Mouse (Mus musculus) forebrain, embryonic 10.5 days (tissue): ENCODE data around the gene Mfap4. TPM values are rescaled to one million over a fixed set of nuclear protein-coding genes. Genes with fewer than 3 reads are reported as not detected.

Experiments
- DNase-seq: peaks from one replicate; pipeline ENCODE4 v3.0.0-alpha.2; 2017; ENCODE audit warnings: low spot score; ENCODE audit errors: extremely low spot score
- H3K27ac ChIP-seq: fragments of 300-500 bp; sonication (generic); 2 replicates; pipeline ENCODE4 v1.5.1; 2016; ENCODE audit warnings: mild to moderate bottlenecking
- H3K27me3 ChIP-seq: fragments of 300-500 bp; sonication (generic); 2 replicates; pipeline ENCODE4 v1.6.1; 2016; ENCODE audit warnings: mild to moderate bottlenecking; ENCODE audit not compliant: poor library complexity, severe bottlenecking
- H3K36me3 ChIP-seq: fragments of 300-500 bp; sonication (generic); replicated peaks from 2 replicates; pipeline ENCODE4 v1.6.1; 2016; ENCODE audit warnings: mild to moderate bottlenecking, moderate library complexity
- H3K4me1 ChIP-seq: fragments of 300-500 bp; sonication (generic); 2 replicates; pipeline ENCODE4 v1.6.1; 2016
- H3K4me3 ChIP-seq: fragments of 300-500 bp; sonication (generic); 2 replicates; pipeline ENCODE4 v1.5.1; 2016; ENCODE audit warnings: mild to moderate bottlenecking, moderate library complexity
- H3K9me3 ChIP-seq: fragments of 300-500 bp; sonication (generic); 2 replicates; pipeline ENCODE4 v1.6.1; 2016; ENCODE audit warnings: mild to moderate bottlenecking, moderate library complexity
- WGBS: fragments of 180-500 bp; shearing (Covaris S2); methylation state at CpG from one replicate; pipeline ENCODE4 v1.1.7; 2016; 5-methylcytosine and 5-hydroxymethylcytosine counted together
- polyA plus RNA-seq: library from polyadenylated mRNA; unstranded; fragments of >200 nt; fragmentation: Nextera tagmentation; extraction: Ambion mirVana; gene quantifications from 2 replicates; pipeline ENCODE4 v1.2.1, GENCODE M21; 2016

The Mfap4 gene
- 50.9 and 53.9 TPM in 2 replicates for polyA plus RNA-seq

DNA sequence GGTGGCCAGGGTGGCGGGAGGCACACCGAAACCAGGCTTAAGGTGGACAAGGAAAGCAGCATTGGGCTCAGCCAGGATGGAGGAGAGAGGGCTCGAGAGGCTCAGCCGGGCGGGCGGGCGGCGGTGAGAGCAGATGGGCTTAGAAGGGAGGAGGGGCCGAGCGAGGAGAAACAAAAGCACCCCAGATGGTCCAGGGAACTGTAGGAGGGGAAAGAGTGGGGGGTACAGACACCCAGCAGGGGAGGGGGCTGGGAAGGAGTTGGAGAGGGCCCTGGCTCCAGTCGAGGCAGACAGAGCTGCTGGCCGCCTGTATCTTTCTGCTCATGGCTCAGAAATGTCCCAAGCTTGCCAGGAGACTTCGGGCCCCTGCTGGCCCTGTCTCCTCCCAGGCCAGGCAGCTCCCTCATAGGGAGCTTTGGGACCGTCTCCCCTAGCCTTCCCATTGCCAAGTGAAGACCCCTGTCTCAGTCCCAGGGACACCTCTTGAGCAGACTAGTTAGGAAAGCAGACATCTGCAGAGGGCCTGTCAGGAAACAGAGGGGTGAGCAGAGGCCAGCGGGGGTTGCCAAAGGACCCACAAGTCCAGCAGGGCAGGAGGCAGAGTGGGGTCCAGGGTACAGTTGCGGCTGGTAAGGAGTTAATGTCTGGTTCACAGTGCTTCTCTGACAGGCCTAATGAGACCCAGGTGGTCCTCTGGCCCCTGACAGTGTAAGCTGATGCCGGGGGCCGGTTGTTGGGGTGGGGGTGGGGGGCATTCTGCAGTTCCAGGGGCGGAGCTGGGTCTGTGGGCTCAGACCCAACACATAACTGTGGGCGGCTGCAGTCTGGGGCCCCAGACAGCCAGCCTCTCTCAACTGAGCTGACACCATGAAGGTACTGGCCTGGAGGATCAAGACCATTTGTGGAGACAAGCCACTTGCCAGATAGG is at the start of gene Mfap4:
TSS of gene Mfap4 (plus strand) at position 819 of the 928 bp plus-strand sequence.
- DNase-seq: peak; percentile 72
- Histone ChIP-seq H3K27ac (peak within 1 kb of the TSS; percentile 86), H3K9me3 (no peaks in the 10 kb centered on the region), H3K27me3 (no peaks in the 10 kb centered on the region), H3K36me3 (peaks cover 35% of the 10 kb centered on the region), H3K4me3 (peak within 1 kb of the TSS; percentile 43), H3K4me1 (peaks cover 64% of the 10 kb centered on the region)
- WGBS: 3% methylated on average over 20 of the region's 20 CpGs

- no peaks in the 10 kb centered on the region for H3K27me3 ChIP-seq
- H3K27ac ChIP-seq: 0 out of 2 replicates have a peak overlapping the region, but pooled peaks have one; percentile 40
- no peaks in the 10 kb centered on the region for H3K9me3 ChIP-seq
- H3K4me3 ChIP-seq: no peak overlapping the region
- peaks cover 26% of the 10 kb centered on the region for H3K4me1 ChIP-seq
- no peaks in the 10 kb centered on the region for H3K36me3 ChIP-seq
- DNase-seq: no peak
- WGBS: 62% methylated on average over 2 of the region's 2 CpGs
Measured at GRCm38 (mm10) chr11:61436298-61436697, 48.9 kb upstream of the Mfap4 start.

- Histone ChIP-seq H3K9me3 (no peaks in the 10 kb centered on the region), H3K27ac (no peak overlapping the region), H3K4me3 (no peak overlapping the region), H3K27me3 (no peaks in the 10 kb centered on the region), H3K4me1 (peaks cover 26% of the 10 kb centered on the region), H3K36me3 (no peaks in the 10 kb centered on the region)
- WGBS: 86% methylated on average over 3 of the region's 3 CpGs
- no peak for DNase-seq
Measured at GRCm38 (mm10) chr11:61439170-61439569, 46.1 kb upstream of the Mfap4 start.

GRCm38 (mm10) chr11:61440416-61440815 is 44.8 kb upstream of the Mfap4 start:
- DNase-seq: no peak
- 98% methylated on average over 4 of the region's 4 CpGs for WGBS
- Histone ChIP-seq H3K4me3 (no peak overlapping the region), H3K27me3 (no peaks in the 10 kb centered on the region), H3K36me3 (no peaks in the 10 kb centered on the region), H3K27ac (no peak overlapping the region), H3K9me3 (no peaks in the 10 kb centered on the region), H3K4me1 (peaks cover 20% of the 10 kb centered on the region)

GRCm38 (mm10) chr11:61441670-61442069 is 43.6 kb upstream of the Mfap4 start:
- no peaks in the 10 kb centered on the region for H3K27me3 ChIP-seq
- no peak overlapping the region for H3K27ac ChIP-seq
- 83% methylated on average over 7 of the region's 7 CpGs for WGBS
- DNase-seq: no peak
- no peaks in the 10 kb centered on the region for H3K9me3 ChIP-seq
- H3K36me3 ChIP-seq: no peaks in the 10 kb centered on the region
- peaks cover 7% of the 10 kb centered on the region for H3K4me1 ChIP-seq
- no peak overlapping the region for H3K4me3 ChIP-seq

GRCm38 (mm10) chr11:61443807-61444206 is 41.4 kb upstream of the Mfap4 start:
- Histone ChIP-seq H3K27ac (no peak overlapping the region), H3K9me3 (no peaks in the 10 kb centered on the region), H3K36me3 (no peaks in the 10 kb centered on the region), H3K4me3 (no peak overlapping the region), H3K4me1 (peaks cover 8% of the 10 kb centered on the region; the same call in 1 of the 2 replicates), H3K27me3 (no peaks in the 10 kb centered on the region)
- 93% methylated on average over 6 of the region's 6 CpGs for WGBS
- DNase-seq: no peak

GRCm38 (mm10) chr11:61447296-61447695 is 37.9 kb upstream of the Mfap4 start:
- no peak for DNase-seq
- Histone ChIP-seq H3K4me1 (peaks cover 16% of the 10 kb centered on the region; the same call in 1 of the 2 replicates), H3K27ac (no peak overlapping the region), H3K27me3 (peaks cover 13% of the 10 kb centered on the region), H3K4me3 (no peak overlapping the region), H3K36me3 (no peaks in the 10 kb centered on the region), H3K9me3 (no peaks in the 10 kb centered on the region)
- WGBS: 83% methylated on average over 8 of the region's 8 CpGs

DNA sequence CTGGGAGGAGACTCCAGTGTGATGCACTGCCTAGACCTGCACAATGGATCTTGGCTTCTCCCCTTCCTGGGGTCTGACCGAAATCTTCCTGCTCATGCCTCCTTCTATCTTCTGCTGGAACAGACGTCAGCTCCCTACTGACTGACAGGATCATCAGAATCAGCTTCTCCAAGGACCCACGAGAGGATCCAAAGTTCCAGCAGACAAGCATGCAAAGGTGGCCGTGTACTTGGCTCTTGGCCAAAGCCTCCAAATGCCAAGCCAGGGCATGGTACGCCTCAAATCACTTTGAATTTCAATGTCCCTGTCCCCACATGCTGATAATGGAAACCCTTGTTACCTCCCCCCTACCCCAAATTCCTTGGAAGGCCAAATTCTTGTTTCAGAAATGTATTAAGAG is 37.2 kb upstream of the Mfap4 start:
- Histone ChIP-seq H3K4me1 (peaks cover 18% of the 10 kb centered on the region), H3K36me3 (no peaks in the 10 kb centered on the region), H3K27me3 (peaks cover 20% of the 10 kb centered on the region), H3K27ac (no peak overlapping the region), H3K4me3 (no peak overlapping the region), H3K9me3 (no peaks in the 10 kb centered on the region)
- WGBS: 80% methylated on average over 5 of the region's 5 CpGs
- DNase-seq: no peak

GRCm38 (mm10) chr11:61448599-61449225 is 36.5 kb upstream of the Mfap4 start:
- H3K27ac ChIP-seq: no peak overlapping the region
- WGBS: 89% methylated on average over 9 of the region's 9 CpGs
- no peaks in the 10 kb centered on the region for H3K9me3 ChIP-seq

DNA sequence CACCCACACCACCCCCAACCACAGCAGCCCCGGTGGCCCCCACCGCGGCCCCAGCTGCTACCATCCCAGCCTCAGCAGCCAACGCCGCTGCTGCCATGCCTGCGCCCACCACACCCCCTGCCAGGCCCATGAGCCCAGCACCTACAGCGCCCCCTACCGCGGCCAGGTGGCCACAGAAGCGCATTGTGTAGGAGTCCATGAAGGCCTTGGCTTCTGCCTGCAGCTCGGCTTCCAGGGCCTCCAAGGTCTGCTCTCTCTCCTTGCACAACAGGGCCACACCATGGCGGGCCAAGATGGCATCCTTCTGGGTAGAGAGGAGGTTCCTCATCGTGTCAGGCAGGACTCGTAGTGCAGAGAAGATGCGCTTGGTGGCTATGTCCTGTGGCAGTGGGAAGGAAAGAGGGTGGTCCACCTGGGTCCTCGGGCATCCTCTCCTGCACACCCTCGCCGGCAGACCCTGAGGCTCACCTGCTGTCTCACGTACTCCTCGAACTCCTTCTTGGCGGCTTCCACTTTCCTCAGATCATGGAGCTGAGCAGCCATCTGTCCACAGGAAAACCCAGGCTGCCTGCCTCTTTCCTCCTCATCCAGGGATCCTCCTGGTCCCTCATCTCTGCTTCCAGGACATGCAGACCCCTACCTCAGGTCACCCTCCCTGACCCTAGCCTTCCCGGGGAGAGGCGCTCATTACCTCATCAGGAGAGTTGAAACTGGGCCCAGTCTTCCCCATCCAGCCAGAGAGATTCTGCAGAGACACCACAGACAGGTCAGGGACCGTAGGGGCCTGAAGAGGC is 35.5 kb upstream of the Mfap4 start:
- H3K9me3 ChIP-seq: no peaks in the 10 kb centered on the region
- WGBS: 75% methylated on average over 24 of the region's 24 CpGs
- DNase-seq: no peak
- peaks cover 31% of the 10 kb centered on the region for H3K4me1 ChIP-seq
- H3K36me3 ChIP-seq: no peaks in the 10 kb centered on the region
- no peak overlapping the region for H3K4me3 ChIP-seq
- H3K27me3 ChIP-seq: peaks cover 24% of the 10 kb centered on the region
- peak overlapping the region; percentile 48 for H3K27ac ChIP-seq

More at GRCm38 (mm10) chr11:61448599-61449225, 36.5 kb upstream of the Mfap4 start:
- Histone ChIP-seq H3K27me3 (peaks cover 24% of the 10 kb centered on the region), H3K4me3 (no peak overlapping the region), H3K36me3 (no peaks in the 10 kb centered on the region), H3K4me1 (peaks cover 25% of the 10 kb centered on the region)
- no peak for DNase-seq

DNA sequence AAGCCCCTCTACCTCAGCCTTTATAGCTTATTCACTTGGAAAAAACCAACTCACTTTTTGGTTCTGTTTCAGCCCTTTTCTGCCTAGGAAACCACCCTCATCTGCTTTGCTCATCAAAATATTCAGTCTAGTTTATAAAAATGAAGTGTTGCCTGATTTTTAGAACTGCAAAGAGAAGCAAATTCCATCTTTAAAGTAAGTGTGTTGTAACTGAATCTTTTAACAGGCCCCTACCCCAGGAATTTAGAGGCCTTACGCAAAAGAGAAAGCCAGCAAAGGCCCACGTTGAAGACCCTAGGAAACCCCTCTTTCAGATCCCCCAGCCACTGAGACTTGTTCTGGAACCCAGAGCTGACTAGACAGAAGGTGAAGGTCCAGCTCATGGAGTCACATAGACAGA is 21.2 kb upstream of the Mfap4 start:
- Histone ChIP-seq H3K4me1 (0 out of 2 replicates have a peak, but pooled peaks cover 5% of the 10 kb centered on the region), H3K36me3 (no peaks in the 10 kb centered on the region), H3K27me3 (no peaks in the 10 kb centered on the region), H3K9me3 (no peaks in the 10 kb centered on the region), H3K27ac (no peak overlapping the region), H3K4me3 (no peak overlapping the region)
- no peak for DNase-seq
- WGBS: 76% methylated on average over 2 of the region's 2 CpGs

DNA sequence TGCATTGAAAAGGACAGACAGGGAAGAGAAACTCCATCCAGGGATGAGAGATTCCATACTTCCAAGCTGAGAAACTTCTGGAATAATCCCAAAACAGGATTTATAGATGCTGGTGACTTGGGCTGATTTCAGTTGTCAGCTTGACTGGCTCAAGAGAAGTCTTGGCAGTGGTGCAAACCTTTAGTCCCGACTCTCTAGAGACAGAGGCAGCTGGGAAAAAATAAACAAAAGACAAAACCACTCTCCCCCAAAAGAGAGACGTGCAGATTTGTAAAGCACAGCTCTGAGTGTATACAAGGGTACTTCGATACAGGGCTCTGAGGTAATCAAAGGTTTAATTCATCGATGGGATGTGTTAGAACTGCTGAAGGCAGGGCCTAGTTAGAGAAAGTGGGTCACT is 19.8 kb upstream of the Mfap4 start:
- Histone ChIP-seq H3K27ac (no peak overlapping the region), H3K4me1 (0 out of 2 replicates have a peak, but pooled peaks cover 9% of the 10 kb centered on the region), H3K4me3 (no peak overlapping the region), H3K9me3 (no peaks in the 10 kb centered on the region), H3K27me3 (no peaks in the 10 kb centered on the region), H3K36me3 (no peaks in the 10 kb centered on the region)
- 75% methylated on average over 4 of the region's 4 CpGs for WGBS
- DNase-seq: no peak
